Mouse (Mus musculus) liver, embryonic 14.5 days (tissue): ENCODE results near the gene Wfdc15a.

ENCODE experiments used
- CTCF ChIP-seq: IDR thresholded peaks from 2 replicates; pipeline ENCODE4 v1.5.1; 2016; ENCODE audit warnings: antibody characterized with exemption, low read depth, control low read depth
- EP300 ChIP-seq: IDR thresholded peaks from 2 replicates; pipeline ENCODE4 v1.6.1; 2016; ENCODE audit warnings: antibody characterized with exemption, low read depth

GRCm38 (mm10) chr2:164170902-164171301, 29.0 kb downstream of the Wfdc15a start, which contains the start of gene Kcns1:
- no peak for TF ChIP-seq EP300
- TF ChIP-seq CTCF, result no peak
